Mouse (Mus musculus) ES-E14 (cell line): Measurements from ENCODE around the gene Emc3.

Experiments
- CHD2 ChIP-seq: IDR thresholded peaks from 2 replicates; pipeline ENCODE4 v1.6.1; 2014; ENCODE audit warnings: mild to moderate bottlenecking, low read depth, low read length, inconsistent platforms
- HCFC1 ChIP-seq: IDR thresholded peaks from 2 replicates; pipeline ENCODE4 v1.6.1; 2012; ENCODE audit warnings: low read length, inconsistent platforms, borderline replicate concordance; ENCODE audit not compliant: insufficient read depth
- ZC3H11A ChIP-seq: IDR thresholded peaks from 2 replicates; pipeline ENCODE4 v1.6.1; 2012; ENCODE audit warnings: low read depth, mild to moderate bottlenecking, inconsistent platforms, low read length, borderline replicate concordance
- ZNF384 ChIP-seq: IDR thresholded peaks from 2 replicates; pipeline ENCODE4 v1.6.1; 2012; ENCODE audit warnings: low read depth, low read length, inconsistent platforms

DNA sequence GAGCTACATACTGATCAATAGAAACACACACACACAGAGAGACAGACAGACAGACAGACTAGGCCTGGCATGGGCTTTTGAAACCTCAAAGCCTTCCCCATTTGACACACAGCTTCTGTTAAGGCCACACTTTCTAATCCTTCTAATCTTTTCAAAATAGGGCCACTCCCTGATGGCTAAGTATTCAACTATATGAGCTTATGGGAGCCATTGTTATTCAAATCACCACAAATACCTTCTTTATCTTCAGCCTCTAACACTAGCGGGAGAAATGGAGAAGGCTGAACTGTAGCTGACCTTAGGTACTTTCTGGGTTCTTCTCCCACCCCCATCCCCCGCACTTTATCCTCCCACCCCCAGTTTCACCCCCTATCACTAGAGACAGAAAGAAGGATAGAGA lies 28.7 kb downstream of the Emc3 start:
- TF ChIP-seq HCFC1: no peak
- no peak for TF ChIP-seq ZC3H11A
- TF ChIP-seq ZNF384: no peak
- no peak for TF ChIP-seq CHD2
